Mouse (Mus musculus): Measurements from ENCODE around the gene Vmn1r40.

DNA sequence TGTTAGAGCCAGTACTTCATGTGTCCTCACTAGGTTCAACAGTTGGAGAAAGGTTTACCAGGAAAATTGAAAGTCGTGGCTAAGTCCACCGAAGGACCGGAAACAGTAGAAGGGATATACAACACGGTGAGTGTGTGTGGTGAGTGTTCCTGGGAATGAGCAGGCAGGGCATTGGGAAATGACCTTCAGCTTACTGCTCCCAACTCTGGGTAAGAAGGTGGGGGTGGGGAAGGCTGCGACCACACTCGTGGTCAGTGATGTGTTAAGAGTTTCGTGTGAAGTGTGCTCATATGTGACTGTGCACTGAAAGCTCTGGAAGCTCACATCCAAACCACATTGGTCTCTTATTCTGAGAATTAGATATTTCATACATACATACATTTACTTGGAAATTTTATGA, 41.7 kb upstream of the Vmn1r40 start:
- TF ChIP-seq POLR2A (IDR thresholded peaks at IDR 0.05; ENCODE audit: extremely low read depth, insufficient read depth, low read length) (no peak), CTCF (IDR thresholded peaks at IDR 0.05; ENCODE audit: extremely low read depth, insufficient read depth, low read length) (no peak)
